Mouse (Mus musculus) kidney, adult 2 months (tissue): ENCODE measurements around the gene Ap3m1.

Experiments used
- CTCF ChIP-seq: fragments of 200-500 bp; conservative IDR thresholded peaks from 2 replicates; pipeline ENCODE4 v1.5.1; 2011; ENCODE audit warnings: low read depth, mild to moderate bottlenecking, control low read depth, low read length, moderate library complexity, mixed read lengths; ENCODE audit not compliant: insufficient read depth, insufficient read length
- POLR2A ChIP-seq: fragments of 200-500 bp; IDR thresholded peaks from one replicate; pipeline ENCODE4 v1.6.1; 2011; ENCODE audit warnings: low read depth, low read length, control low read depth

DNA sequence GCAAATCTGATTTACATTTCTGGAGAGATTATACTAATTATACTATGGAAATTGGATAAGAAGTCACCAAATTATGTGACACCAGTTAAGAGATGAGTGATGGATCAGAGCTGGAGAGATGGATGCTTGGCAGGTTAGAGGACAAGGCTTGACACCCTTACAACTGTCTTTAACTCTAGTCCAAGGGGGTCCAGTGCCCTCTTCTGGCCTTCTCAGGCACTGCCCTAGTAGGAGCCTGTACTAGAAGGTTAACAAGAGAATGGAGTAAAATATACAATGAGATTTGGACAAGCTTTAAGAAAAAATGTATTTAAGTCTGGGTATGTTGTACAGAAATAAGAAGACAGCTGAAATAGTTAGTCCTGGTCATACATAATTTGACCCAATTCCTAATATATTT lies 3.4 kb downstream of the Ap3m1 start:
- TF ChIP-seq CTCF (peak; percentile 66), POLR2A (no peak)
